Mouse (Mus musculus) forebrain, embryonic 15.5 days (tissue): Measurements from ENCODE around the gene Cass4. TPM values are rescaled to one million over a fixed set of nuclear protein-coding genes. Genes with fewer than 3 reads are reported as not detected.

Experiments
- ATAC-seq: fragments of 200-750 bp; cut with Nextera tagmentation; replicated peaks from 2 replicates; pipeline ENCODE4 v1.8.0; 2017; ENCODE audit warnings: mild to moderate bottlenecking, moderate TSS enrichment, moderate library complexity
- H3K27ac ChIP-seq: fragments of 300-500 bp; sonication (generic); replicated peaks from 2 replicates; pipeline ENCODE4 v1.5.1; 2015; ENCODE audit warnings: mild to moderate bottlenecking, inconsistent platforms
- H3K27me3 ChIP-seq: fragments of 300-500 bp; sonication (generic); 2 replicates; pipeline ENCODE4 v1.6.1; 2015; ENCODE audit warnings: inconsistent platforms
- H3K36me3 ChIP-seq: fragments of 300-500 bp; sonication (generic); 2 replicates; pipeline ENCODE4 v1.6.1; 2015; ENCODE audit warnings: mild to moderate bottlenecking, inconsistent platforms
- H3K4me1 ChIP-seq: fragments of 300-500 bp; sonication (generic); 2 replicates; pipeline ENCODE4 v1.6.1; 2015; ENCODE audit warnings: inconsistent platforms
- H3K4me2 ChIP-seq: fragments of 300-500 bp; sonication (generic); replicated peaks from 2 replicates; pipeline ENCODE4 v1.6.1; 2015; ENCODE audit warnings: mild to moderate bottlenecking, inconsistent platforms
- H3K4me3 ChIP-seq: fragments of 300-500 bp; sonication (generic); 2 replicates; pipeline ENCODE4 v1.5.1; 2015; ENCODE audit warnings: mild to moderate bottlenecking, inconsistent platforms
- H3K9ac ChIP-seq: fragments of 300-500 bp; sonication (generic); replicated peaks from 2 replicates; pipeline ENCODE4 v1.6.1; 2015; ENCODE audit warnings: mild to moderate bottlenecking, inconsistent platforms
- H3K9me3 ChIP-seq: fragments of 300-500 bp; sonication (generic); 2 replicates; pipeline ENCODE4 v1.6.1; 2016; ENCODE audit warnings: inconsistent platforms
- WGBS: fragments of 180-500 bp; shearing (Covaris S2); methylation state at CpG from one replicate; pipeline ENCODE4 v1.1.7; 2015; ENCODE audit warnings: mixed read lengths; 5-methylcytosine and 5-hydroxymethylcytosine counted together
- polyA plus RNA-seq: library from polyadenylated mRNA; unstranded; fragments of >200 nt; fragmentation: Nextera tagmentation; extraction: Ambion mirVana; gene quantifications from 2 replicates; pipeline ENCODE4 v1.2.1, GENCODE M21; 2015

Cass4 gene
- polyA plus RNA-seq, 1 experiment from 2014 or later: 0.05 TPM

GRCm38 (mm10) chr2:172394052-172394392, 428 bp downstream of the Cass4 start:
- Histone ChIP-seq H3K27me3 (no peaks in the 10 kb centered on the region), H3K4me2 (no peak overlapping the region), H3K27ac (no peak overlapping the region), H3K9me3 (no peaks in the 10 kb centered on the region), H3K36me3 (no peaks in the 10 kb centered on the region), H3K4me1 (no peaks in the 10 kb centered on the region), H3K4me3 (no peak overlapping the region), H3K9ac (no peak overlapping the region)
- WGBS: 91% methylated on average over 2 of the region's 2 CpGs
- ATAC-seq: no peak

- no peak overlapping the region for H3K9ac ChIP-seq
- no peaks in the 10 kb centered on the region for H3K4me1 ChIP-seq
- H3K9me3 ChIP-seq: no peaks in the 10 kb centered on the region
- H3K27me3 ChIP-seq: no peaks in the 10 kb centered on the region
- H3K4me2 ChIP-seq: no peak overlapping the region
- no peak for ATAC-seq
- 69% methylated on average over 4 of the region's 4 CpGs for WGBS
- H3K36me3 ChIP-seq: no peaks in the 10 kb centered on the region
- no peak overlapping the region for H3K4me3 ChIP-seq
- no peak overlapping the region for H3K27ac ChIP-seq
These were observed 1.1 kb downstream of the Cass4 start for GRCm38 (mm10) chr2:172394671-172395070.

- Histone ChIP-seq H3K9ac (no peak overlapping the region), H3K9me3 (no peaks in the 10 kb centered on the region), H3K4me2 (no peak overlapping the region), H3K4me1 (no peaks in the 10 kb centered on the region), H3K4me3 (no peak overlapping the region), H3K27ac (no peak overlapping the region), H3K36me3 (no peaks in the 10 kb centered on the region), H3K27me3 (no peaks in the 10 kb centered on the region)
- WGBS: 42% methylated on average over 9 of the region's 9 CpGs
- ATAC-seq: no peak
These were observed 2.4 kb downstream of the Cass4 start for GRCm38 (mm10) chr2:172395961-172396360.

GRCm38 (mm10) chr2:172399901-172400300, 6.3 kb downstream of the Cass4 start:
- Histone ChIP-seq H3K4me3 (no peak overlapping the region), H3K27ac (no peak overlapping the region), H3K36me3 (no peaks in the 10 kb centered on the region), H3K4me2 (no peak overlapping the region), H3K9me3 (no peaks in the 10 kb centered on the region), H3K9ac (no peak overlapping the region), H3K4me1 (no peaks in the 10 kb centered on the region), H3K27me3 (no peaks in the 10 kb centered on the region)
- ATAC-seq: no peak
- WGBS: 45% methylated on average over 9 of the region's 9 CpGs

- Histone ChIP-seq H3K4me3 (no peak overlapping the region), H3K27ac (no peak overlapping the region), H3K9ac (no peak overlapping the region), H3K36me3 (no peaks in the 10 kb centered on the region), H3K4me2 (no peak overlapping the region), H3K27me3 (no peaks in the 10 kb centered on the region), H3K4me1 (no peaks in the 10 kb centered on the region), H3K9me3 (no peaks in the 10 kb centered on the region)
- no peak for ATAC-seq
- 78% methylated on average over 13 of the region's 13 CpGs for WGBS
These were observed 7.7 kb downstream of the Cass4 start for GRCm38 (mm10) chr2:172401116-172401825.

GRCm38 (mm10) chr2:172404239-172404638, 10.6 kb downstream of the Cass4 start:
- no peak for ATAC-seq
- WGBS: 60% methylated on average over 7 of the region's 7 CpGs

GRCm38 (mm10) chr2:172405011-172405410, 11.4 kb downstream of the Cass4 start:
- no peak for ATAC-seq
- no peak overlapping the region for H3K4me2 ChIP-seq
- H3K9me3 ChIP-seq: no peaks in the 10 kb centered on the region
- no peak overlapping the region for H3K9ac ChIP-seq
- no peak overlapping the region for H3K27ac ChIP-seq
- H3K4me3 ChIP-seq: no peak overlapping the region
- no peaks in the 10 kb centered on the region for H3K36me3 ChIP-seq
- no peaks in the 10 kb centered on the region for H3K4me1 ChIP-seq
- no peaks in the 10 kb centered on the region for H3K27me3 ChIP-seq
- WGBS: 81% methylated on average over 3 of the region's 3 CpGs

More at GRCm38 (mm10) chr2:172404239-172404638, 10.6 kb downstream of the Cass4 start:
- H3K36me3 ChIP-seq: no peaks in the 10 kb centered on the region
- no peaks in the 10 kb centered on the region for H3K4me1 ChIP-seq
- H3K27ac ChIP-seq: no peak overlapping the region
- no peak overlapping the region for H3K4me2 ChIP-seq
- H3K9ac ChIP-seq: no peak overlapping the region
- H3K27me3 ChIP-seq: no peaks in the 10 kb centered on the region
- H3K9me3 ChIP-seq: no peaks in the 10 kb centered on the region
- H3K4me3 ChIP-seq: no peak overlapping the region

- 78% methylated on average over 4 of the region's 4 CpGs for WGBS
- ATAC-seq: no peak
- Histone ChIP-seq H3K27me3 (no peaks in the 10 kb centered on the region), H3K4me3 (no peak overlapping the region), H3K9me3 (no peaks in the 10 kb centered on the region), H3K4me2 (no peak overlapping the region), H3K9ac (no peak overlapping the region), H3K27ac (no peak overlapping the region), H3K36me3 (no peaks in the 10 kb centered on the region), H3K4me1 (no peaks in the 10 kb centered on the region)
These were observed 12.6 kb downstream of the Cass4 start for GRCm38 (mm10) chr2:172406173-172406572.

- 84% methylated on average over 2 of the region's 2 CpGs for WGBS
- H3K4me1 ChIP-seq: no peaks in the 10 kb centered on the region
- H3K4me3 ChIP-seq: no peak overlapping the region
- H3K27me3 ChIP-seq: no peaks in the 10 kb centered on the region
- no peak overlapping the region for H3K4me2 ChIP-seq
- no peak overlapping the region for H3K27ac ChIP-seq
- H3K9me3 ChIP-seq: no peaks in the 10 kb centered on the region
- H3K9ac ChIP-seq: no peak overlapping the region
- no peak for ATAC-seq
- H3K36me3 ChIP-seq: no peaks in the 10 kb centered on the region
These were observed 13.9 kb downstream of the Cass4 start for GRCm38 (mm10) chr2:172407499-172407898.

- no peak overlapping the region for H3K27ac ChIP-seq
- no peak overlapping the region for H3K4me3 ChIP-seq
- no peak overlapping the region for H3K9ac ChIP-seq
- H3K4me1 ChIP-seq: no peaks in the 10 kb centered on the region
- no peak overlapping the region for H3K4me2 ChIP-seq
- H3K9me3 ChIP-seq: no peaks in the 10 kb centered on the region
- H3K36me3 ChIP-seq: no peaks in the 10 kb centered on the region
- no peaks in the 10 kb centered on the region for H3K27me3 ChIP-seq
- WGBS: 88% methylated on average over 2 of the region's 2 CpGs
- ATAC-seq: no peak
These were observed 17.1 kb downstream of the Cass4 start for GRCm38 (mm10) chr2:172410686-172411085.

GRCm38 (mm10) chr2:172411091-172411490, 17.5 kb downstream of the Cass4 start:
- no peak for ATAC-seq
- no peaks in the 10 kb centered on the region for H3K4me1 ChIP-seq
- H3K27me3 ChIP-seq: no peaks in the 10 kb centered on the region
- no peak overlapping the region for H3K27ac ChIP-seq
- 87% methylated on average over 11 of the region's 11 CpGs for WGBS
- no peaks in the 10 kb centered on the region for H3K36me3 ChIP-seq
- no peak overlapping the region for H3K4me3 ChIP-seq
- H3K4me2 ChIP-seq: no peak overlapping the region
- H3K9me3 ChIP-seq: no peaks in the 10 kb centered on the region
- H3K9ac ChIP-seq: no peak overlapping the region

GRCm38 (mm10) chr2:172412454-172412853, 18.9 kb downstream of the Cass4 start:
- Histone ChIP-seq H3K4me2 (no peak overlapping the region), H3K4me1 (no peaks in the 10 kb centered on the region), H3K36me3 (no peaks in the 10 kb centered on the region), H3K9ac (no peak overlapping the region), H3K27ac (no peak overlapping the region), H3K9me3 (no peaks in the 10 kb centered on the region), H3K4me3 (no peak overlapping the region), H3K27me3 (no peaks in the 10 kb centered on the region)
- 12% methylated on average over 9 of the region's 9 CpGs for WGBS
- ATAC-seq: no peak

- 35% methylated on average over 4 of the region's 4 CpGs for WGBS
- H3K4me3 ChIP-seq: no peak overlapping the region
- H3K27ac ChIP-seq: no peak overlapping the region
- H3K4me2 ChIP-seq: no peak overlapping the region
- H3K9ac ChIP-seq: no peak overlapping the region
- no peaks in the 10 kb centered on the region for H3K9me3 ChIP-seq
- H3K27me3 ChIP-seq: no peaks in the 10 kb centered on the region
- no peak for ATAC-seq
- H3K4me1 ChIP-seq: no peaks in the 10 kb centered on the region
- no peaks in the 10 kb centered on the region for H3K36me3 ChIP-seq
These were observed 19.7 kb downstream of the Cass4 start for GRCm38 (mm10) chr2:172413273-172413672.
